Mouse (Mus musculus) CH12.LX (cell line): ENCODE measurements around the gene Atp1a4. TPM values are rescaled to one million over a fixed set of nuclear protein-coding genes. Genes with fewer than 3 reads are reported as not detected.

Experiments used
- DNase-seq: peaks from one replicate; pipeline ENCODE4 v3.0.0-alpha.2; 2013; ENCODE audit errors: extremely low read depth
- H3K27ac ChIP-seq: 2 replicates; pipeline ENCODE4 v1.5.1; 2012; ENCODE audit warnings: low read depth, mild to moderate bottlenecking, control low read depth, moderate library complexity; ENCODE audit not compliant: insufficient read depth
- H3K27me3 ChIP-seq: replicated peaks from 2 replicates; pipeline ENCODE3; 2012; ENCODE audit warnings: inconsistent platforms
- H3K36me3 ChIP-seq, 2 experiments: replicated peaks in 1 of 2; 2 replicates each; pipeline versions ENCODE3 to v1.6.1; 2012; ENCODE audit warnings: inconsistent platforms in 1 of 2, low read length in 1 of 2, mild to moderate bottlenecking in 1 of 2, mixed read lengths in 1 of 2, moderate library complexity in 1 of 2; ENCODE audit not compliant: control insufficient read depth in 1 of 2, insufficient read depth in 1 of 2
- H3K4me1 ChIP-seq, 2 experiments: 2 replicates each; pipeline ENCODE4 v1.6.1; 2012; ENCODE audit warnings: inconsistent platforms in 1 of 2, moderate library complexity in 1 of 2; ENCODE audit not compliant: insufficient read depth in 2 of 2, control insufficient read depth in 1 of 2
- H3K4me2 ChIP-seq: 2 replicates; pipeline ENCODE4 v1.6.1; 2012; ENCODE audit warnings: low read depth, mild to moderate bottlenecking, control low read depth; ENCODE audit not compliant: poor library complexity, insufficient read depth, severe bottlenecking
- H3K4me3 ChIP-seq, 3 experiments: fragments of 150-350 bp in 1 of 3; sonication (generic) in 1 of 3; replicated peaks in 1 of 3; 2 replicates each; pipeline versions ENCODE3 to v1.5.1; 2011 to 2012; ENCODE audit warnings: low read depth in 2 of 3, low read length in 2 of 3, mild to moderate bottlenecking in 2 of 3, moderate library complexity in 2 of 3, control low read depth in 1 of 3, improper control_type of control experiment in 1 of 3, inconsistent platforms in 1 of 3, mixed read lengths in 1 of 3; ENCODE audit not compliant: poor library complexity in 1 of 3
- H3K79me2 ChIP-seq: replicated peaks from 2 replicates; pipeline ENCODE4 v1.6.1; 2012; ENCODE audit warnings: mild to moderate bottlenecking, moderate library complexity; ENCODE audit not compliant: control insufficient read depth, poor library complexity, insufficient read depth, severe bottlenecking; ENCODE audit errors: extremely low read depth
- H3K9ac ChIP-seq: 2 replicates; pipeline ENCODE4 v1.6.1; 2012; ENCODE audit warnings: low read depth, mild to moderate bottlenecking, control low read depth, moderate library complexity; ENCODE audit not compliant: insufficient read depth
- H3K9me3 ChIP-seq: replicated peaks from 2 replicates; pipeline ENCODE3; 2012; ENCODE audit warnings: low read length, inconsistent platforms, mixed read lengths
- CHD1 ChIP-seq: IDR thresholded peaks from 2 replicates; pipeline ENCODE4 v1.6.1; 2012; ENCODE audit warnings: low read depth, low read length, improper control_type of control experiment, inconsistent platforms
- CHD2 ChIP-seq: IDR thresholded peaks from 2 replicates; pipeline ENCODE4 v1.6.1; 2011; ENCODE audit warnings: low read length, improper control_type of control experiment
- CTCF ChIP-seq, 2 experiments: IDR thresholded peaks in 1 of 2; conservative IDR thresholded peaks in 1 of 2; 2 replicates each; pipeline ENCODE4 v1.5.1; 2011 to 2012; ENCODE audit warnings: low read depth in 2 of 2, low read length in 2 of 2, improper control_type of control experiment in 1 of 2, inconsistent platforms in 1 of 2, mild to moderate bottlenecking in 1 of 2, moderate library complexity in 1 of 2
- E2F4 ChIP-seq: IDR thresholded peaks from 2 replicates; pipeline ENCODE4 v1.6.1; 2011; ENCODE audit warnings: low read depth, low read length, improper control_type of control experiment; ENCODE audit not compliant: insufficient replicate concordance
- ELF1 ChIP-seq: IDR thresholded peaks from 2 replicates; pipeline ENCODE4 v1.6.1; 2014; ENCODE audit warnings: low read depth, mild to moderate bottlenecking, inconsistent platforms, low read length, improper control_type of control experiment
- ETS1 ChIP-seq: conservative IDR thresholded peaks from 2 replicates; pipeline ENCODE4 v1.6.1; 2012; ENCODE audit warnings: low read depth, mild to moderate bottlenecking, inconsistent platforms, low read length, improper control_type of control experiment, moderate library complexity
- HCFC1 ChIP-seq: IDR thresholded peaks from 2 replicates; pipeline ENCODE4 v1.6.1; 2012; ENCODE audit warnings: low read depth, mild to moderate bottlenecking, inconsistent platforms, low read length, improper control_type of control experiment
- IRF4 ChIP-seq: IDR thresholded peaks from 2 replicates; pipeline ENCODE4 v1.6.1; 2014; ENCODE audit warnings: low read depth, mild to moderate bottlenecking, inconsistent platforms, low read length, improper control_type of control experiment
- JUN ChIP-seq: IDR thresholded peaks from 2 replicates; pipeline ENCODE4 v1.6.1; 2011; ENCODE audit warnings: low read depth, mild to moderate bottlenecking, low read length, improper control_type of control experiment, moderate library complexity; ENCODE audit not compliant: insufficient read depth
- JUND ChIP-seq: conservative IDR thresholded peaks from 2 replicates; pipeline ENCODE4 v1.6.1; 2011; ENCODE audit warnings: low read depth, low read length, improper control_type of control experiment
- KAT2A ChIP-seq: IDR thresholded peaks from 2 replicates; pipeline ENCODE4 v1.6.1; 2012; ENCODE audit warnings: low read length, improper control_type of control experiment, inconsistent platforms; ENCODE audit not compliant: insufficient replicate concordance
- MAFK ChIP-seq: IDR thresholded peaks from 2 replicates; pipeline ENCODE4 v1.6.1; 2011; ENCODE audit warnings: low read length, improper control_type of control experiment; ENCODE audit not compliant: insufficient replicate concordance
- MAZ ChIP-seq: IDR thresholded peaks from 2 replicates; pipeline ENCODE4 v1.6.1; 2012; ENCODE audit warnings: low read depth, mild to moderate bottlenecking, inconsistent platforms, low read length, improper control_type of control experiment, moderate library complexity
- MEF2A ChIP-seq: IDR thresholded peaks from 2 replicates; pipeline ENCODE4 v1.6.1; 2014; ENCODE audit warnings: low read depth, mild to moderate bottlenecking, inconsistent platforms, low read length, improper control_type of control experiment, borderline replicate concordance
- MXI1 ChIP-seq: IDR thresholded peaks from 2 replicates; pipeline ENCODE4 v1.6.1; 2011; ENCODE audit warnings: mild to moderate bottlenecking, low read depth, low read length, improper control_type of control experiment
- MYC ChIP-seq: IDR thresholded peaks from 2 replicates; pipeline ENCODE4 v1.6.1; 2011; ENCODE audit warnings: low read depth, mild to moderate bottlenecking, improper control_type of control experiment, low read length
- NELFE ChIP-seq: IDR thresholded peaks from 2 replicates; pipeline ENCODE4 v1.6.1; 2011; ENCODE audit warnings: low read depth, low read length, improper control_type of control experiment
- PAX5 ChIP-seq: IDR thresholded peaks from 2 replicates; pipeline ENCODE4 v1.6.1; 2012; ENCODE audit warnings: low read length, inconsistent platforms, mixed read lengths
- POLR2A ChIP-seq: IDR thresholded peaks from 2 replicates; pipeline ENCODE4 v1.6.1; 2011; ENCODE audit warnings: low read depth, mild to moderate bottlenecking, improper control_type of control experiment, low read length
- RAD21 ChIP-seq: IDR thresholded peaks from 2 replicates; pipeline ENCODE4 v1.6.1; 2011; ENCODE audit warnings: low read depth, mild to moderate bottlenecking, low read length, improper control_type of control experiment, moderate library complexity
- RCOR1 ChIP-seq: conservative IDR thresholded peaks from 2 replicates; pipeline ENCODE4 v1.6.1; 2012; ENCODE audit warnings: low read depth, mild to moderate bottlenecking, inconsistent platforms, low read length, improper control_type of control experiment
- SMC3 ChIP-seq: IDR thresholded peaks from 2 replicates; pipeline ENCODE4 v1.6.1; 2011; ENCODE audit warnings: low read depth, low read length, improper control_type of control experiment
- TBP ChIP-seq: conservative IDR thresholded peaks from 2 replicates; pipeline ENCODE4 v1.6.1; 2011; ENCODE audit warnings: low read depth, low read length, improper control_type of control experiment
- TCF12 ChIP-seq: IDR thresholded peaks from 2 replicates; pipeline ENCODE4 v1.6.1; 2014; ENCODE audit warnings: low read depth, mild to moderate bottlenecking, inconsistent platforms, low read length, improper control_type of control experiment
- USF1 ChIP-seq: IDR thresholded peaks from 2 replicates; pipeline ENCODE4 v1.6.1; 2014; ENCODE audit warnings: low read depth, mild to moderate bottlenecking, inconsistent platforms, low read length, improper control_type of control experiment
- USF2 ChIP-seq: conservative IDR thresholded peaks from 2 replicates; pipeline ENCODE4 v1.6.1; 2011; ENCODE audit warnings: low read depth, low read length, improper control_type of control experiment
- ZC3H11A ChIP-seq: IDR thresholded peaks from 2 replicates; pipeline ENCODE4 v1.6.1; 2012; ENCODE audit warnings: low read depth, mild to moderate bottlenecking, inconsistent platforms, low read length, improper control_type of control experiment
- ZKSCAN1 ChIP-seq: IDR thresholded peaks from 2 replicates; pipeline ENCODE4 v1.6.1; 2012; ENCODE audit warnings: low read depth, inconsistent platforms, low read length, improper control_type of control experiment, borderline replicate concordance
- dilution Hi-C: fragments of 300-500 bp; cut with MboI; formaldehyde crosslinking; loops from 2 replicates; pipeline ENCODE4 v1.14.3; 2020; ENCODE audit warnings: low sequenced_read_pairs; ENCODE audit not compliant: extremely low pct_unique_long_range_greater_than_20kb, extremely low pct_ligation_motif_present
- in situ Hi-C: fragments of 300-500 bp; cut with MboI; formaldehyde crosslinking; loops from 3 replicates; pipeline ENCODE4 v1.14.3; 2019; ENCODE audit warnings: low sequenced_read_pairs, low pct_ligation_motif_present, low pct_unique_long_range_greater_than_20kb, mixed read lengths
- polyA plus RNA-seq: library from polyadenylated mRNA; unstranded; fragments of >175 nt; gene quantifications from 2 replicates; pipeline ENCODE4 v1.2.1, GENCODE M21; 2012; ENCODE audit warnings: low read depth; ENCODE audit not compliant: insufficient read length
- total RNA-seq, 2 experiments: library from RNA; depleted of rRNA; stranded (reverse); fragments of 300-350 nt in 1 of 2; fragments of >200 nt in 1 of 2; gene quantifications; 2 replicates each; pipeline ENCODE4 v1.2.3; 2012 to 2014

Gene Atp1a4
- total and polyA plus RNA-seq, 3 experiments, result not detected

DNA sequence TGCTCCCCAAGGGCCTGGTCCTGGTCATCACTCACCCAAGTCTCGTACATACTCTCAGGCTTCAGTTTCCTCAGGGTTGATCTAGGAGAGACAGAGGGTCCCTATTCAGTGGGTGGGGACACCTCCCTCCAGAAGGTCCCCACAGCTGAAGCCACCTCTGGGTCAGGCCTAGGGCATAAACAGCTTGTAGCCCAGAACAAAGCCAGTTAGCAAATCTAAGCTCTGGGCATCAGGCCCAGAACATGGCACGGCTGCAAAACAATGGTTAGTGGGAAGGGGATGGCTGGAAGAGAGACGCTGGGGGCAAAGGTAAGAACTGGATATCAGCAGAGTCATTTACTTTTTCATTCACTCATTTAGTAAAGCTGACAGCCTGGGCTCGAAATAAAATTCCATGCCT is 44.4 kb downstream of the Atp1a4 start:
- peaks cover 3 to 5% of the 10 kb centered on the region in 2 experiments for H3K36me3 ChIP-seq
- peaks cover 4 to 22% of the 10 kb centered on the region in 2 experiments for H3K4me1 ChIP-seq
- no peak overlapping the region for H3K27ac ChIP-seq
- H3K9me3 ChIP-seq, result no peaks in the 10 kb centered on the region
- TF ChIP-seq USF2 (no peak), RAD21 (no peak), CHD2 (no peak), MXI1 (no peak), JUND (no peak), ZKSCAN1 (no peak), ETS1 (no peak), NELFE (no peak), MAZ (no peak), JUN (no peak), MEF2A (no peak), ELF1 (no peak), POLR2A (no peak), MAFK (no peak), TBP (no peak), USF1 (no peak), IRF4 (no peak)
- no peak overlapping the region for H3K9ac ChIP-seq
- no peak overlapping the region for H3K4me2 ChIP-seq
- in situ Hi-C loops, result no loop called here
- no peaks in the 10 kb centered on the region for H3K27me3 ChIP-seq
- H3K79me2 ChIP-seq, result no peaks in the 10 kb centered on the region
- no peak for DNase-seq
- no peak overlapping the region for H3K4me3 ChIP-seq
- dilution Hi-C loops, result no loop called here

DNA sequence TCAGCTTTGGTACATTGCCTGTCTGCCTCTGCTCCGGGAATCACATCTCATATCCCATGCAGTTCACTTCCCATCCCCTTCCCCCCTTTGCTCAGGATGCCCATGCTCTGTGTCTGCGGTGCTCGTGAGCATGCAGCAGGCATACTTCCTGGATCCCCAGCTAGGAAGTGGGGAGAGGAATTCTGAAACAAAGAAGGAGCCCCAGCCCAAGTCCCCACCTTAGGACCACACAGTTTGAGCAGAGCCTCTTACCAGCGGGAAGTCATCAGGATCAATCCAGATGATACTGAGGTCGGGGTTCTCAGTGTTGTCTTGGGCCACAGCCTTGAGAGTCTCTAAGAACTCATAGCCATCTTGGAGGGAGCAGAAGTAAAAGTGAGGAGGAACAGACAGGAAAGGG is 45.4 kb downstream of the Atp1a4 start:
- H3K36me3 ChIP-seq, result peaks cover 3 to 5% of the 10 kb centered on the region in 2 experiments
- no peak overlapping the region for H3K27ac ChIP-seq
- no peak for DNase-seq
- no peak overlapping the region for H3K4me2 ChIP-seq
- no peaks in the 10 kb centered on the region for H3K27me3 ChIP-seq
- peaks cover 4 to 18% of the 10 kb centered on the region in 2 experiments for H3K4me1 ChIP-seq
- H3K79me2 ChIP-seq, result no peaks in the 10 kb centered on the region
- H3K9ac ChIP-seq, result no peak overlapping the region
- H3K4me3 ChIP-seq, result no peak overlapping the region
- in situ Hi-C loops, result no loop called here
- TF ChIP-seq MAFK (no peak), USF2 (no peak), RCOR1 (no peak), TBP (no peak), JUN (no peak), E2F4 (no peak), CHD1 (no peak), CTCF (conservative IDR thresholded peaks at IDR 0.05 in 1 of 2, IDR thresholded peaks at IDR 0.05 in 1 of 2; ENCODE audit: low read depth in 2 of 2, low read length in 2 of 2) (no peak), HCFC1 (no peak), NELFE (no peak), MYC (no peak), ZC3H11A (no peak), KAT2A (no peak), ZKSCAN1 (no peak), ETS1 (no peak), SMC3 (no peak), PAX5 (no peak), TCF12 (no peak)
- TF ChIP-seq, all 38 proteins: peak for 0
- dilution Hi-C loops, result no loop called here
- no peaks in the 10 kb centered on the region for H3K9me3 ChIP-seq
